Mouse (Mus musculus) ES-Bruce4 (cell line): ENCODE data around the gene Hsf2. TPM values are rescaled to one million over a fixed set of nuclear protein-coding genes. Genes with fewer than 3 reads are reported as not detected.

Source experiments
- H3K27ac ChIP-seq: 2 replicates; pipeline ENCODE4 v1.5.1; 2012; ENCODE audit warnings: low read length, inconsistent platforms; ENCODE audit not compliant: insufficient read depth
- H3K27me3 ChIP-seq: 2 replicates; pipeline ENCODE4 v1.6.1; 2012; ENCODE audit warnings: mild to moderate bottlenecking, low read length, inconsistent platforms; ENCODE audit not compliant: control insufficient read depth, poor library complexity, insufficient read depth, severe bottlenecking
- H3K36me3 ChIP-seq: 2 replicates; pipeline ENCODE4 v1.6.1; 2012; ENCODE audit warnings: inconsistent platforms, mild to moderate bottlenecking, low read length, moderate library complexity; ENCODE audit not compliant: control insufficient read depth, poor library complexity, insufficient read depth, severe bottlenecking
- H3K4me1 ChIP-seq: one replicate; pipeline ENCODE4 v1.8.1; 2011; ENCODE audit warnings: low read length; ENCODE audit not compliant: control insufficient read depth, insufficient read depth
- H3K4me3 ChIP-seq: 2 replicates; pipeline ENCODE4 v1.5.1; 2011; ENCODE audit warnings: low read depth, mild to moderate bottlenecking, low read length
- H3K9ac ChIP-seq: 2 replicates; pipeline ENCODE4 v1.6.1; 2012; ENCODE audit warnings: low read depth, mild to moderate bottlenecking, inconsistent platforms; ENCODE audit not compliant: poor library complexity, severe bottlenecking
- H3K9me3 ChIP-seq: replicated peaks from 2 replicates; pipeline ENCODE4 v1.6.1; 2012; ENCODE audit warnings: mild to moderate bottlenecking, low read length, inconsistent platforms; ENCODE audit not compliant: control insufficient read depth, poor library complexity, insufficient read depth, severe bottlenecking
- CTCF ChIP-seq: IDR thresholded peaks from one replicate; pipeline ENCODE4 v1.8.1; 2011; ENCODE audit warnings: low read depth, low read length
- EP300 ChIP-seq: IDR thresholded peaks from 2 replicates; pipeline ENCODE4 v1.6.1; 2011; ENCODE audit warnings: low read depth, low read length; ENCODE audit not compliant: insufficient read depth
- POLR2A ChIP-seq: IDR thresholded peaks from one replicate; pipeline ENCODE4 v1.8.1; 2011; ENCODE audit warnings: low read length; ENCODE audit not compliant: insufficient read depth
- polyA plus RNA-seq: library from polyadenylated mRNA; stranded (reverse); fragments of >200 nt; gene quantifications from 2 replicates; pipeline ENCODE4 v1.2.4, GENCODE M21; 2011; ENCODE audit warnings: low read depth; ENCODE audit not compliant: missing spikeins, insufficient read depth, insufficient read length

The Hsf2 gene
- polyA plus RNA-seq, 1 experiment, result 75.5 TPM

DNA sequence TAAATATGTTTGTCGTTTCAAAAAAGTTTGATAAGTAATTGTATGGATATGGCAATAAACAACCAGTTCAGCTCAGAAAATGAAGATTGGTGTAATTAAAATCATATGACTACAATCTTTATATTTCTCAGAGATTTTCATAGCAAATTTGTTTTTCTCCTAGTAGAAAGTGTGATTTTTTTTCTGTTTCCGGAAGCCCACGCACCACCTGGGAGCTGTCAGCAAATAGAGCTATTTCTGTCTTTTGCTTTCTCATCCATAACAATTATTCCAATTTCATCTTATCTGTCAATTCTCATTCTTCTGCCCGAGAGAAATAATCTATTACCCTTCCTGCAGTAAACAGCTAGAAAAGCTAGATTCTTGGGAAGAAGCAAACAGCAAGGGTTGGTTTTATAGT is 63.4 kb downstream of the Hsf2 start:
- H3K4me1 ChIP-seq, result no peaks in the 10 kb centered on the region
- H3K27me3 ChIP-seq, result no peaks in the 10 kb centered on the region
- H3K4me3 ChIP-seq, result no peak overlapping the region
- no peaks in the 10 kb centered on the region for H3K36me3 ChIP-seq
- no peak for TF ChIP-seq CTCF
- TF ChIP-seq EP300, result no peak
- TF ChIP-seq POLR2A, result no peak
- H3K27ac ChIP-seq, result no peak overlapping the region
- H3K9ac ChIP-seq, result no peak overlapping the region
- H3K9me3 ChIP-seq, result no peaks in the 10 kb centered on the region

DNA sequence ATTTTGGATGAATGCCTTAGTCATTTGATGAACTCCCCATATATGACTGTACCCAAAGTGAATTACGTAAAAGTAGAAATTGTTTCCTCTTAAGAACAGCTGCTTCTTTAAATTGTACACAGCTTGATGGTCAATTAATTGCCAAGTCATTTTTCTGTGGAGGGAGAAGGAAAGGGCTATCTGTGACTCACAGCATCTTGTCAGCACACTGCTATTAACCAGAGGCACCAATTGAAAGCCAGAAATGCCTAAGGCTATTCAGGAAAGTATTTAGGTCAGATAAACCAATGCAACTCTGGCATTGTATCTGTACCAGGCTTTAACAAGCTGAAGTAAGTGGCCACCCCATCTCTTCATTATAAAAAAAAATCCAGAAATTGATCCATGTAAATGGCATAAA is 67.5 kb downstream of the Hsf2 start:
- Histone ChIP-seq H3K27ac (no peak overlapping the region), H3K4me3 (no peak overlapping the region), H3K36me3 (no peaks in the 10 kb centered on the region), H3K4me1 (no peaks in the 10 kb centered on the region), H3K9me3 (no peaks in the 10 kb centered on the region), H3K9ac (no peak overlapping the region), H3K27me3 (no peaks in the 10 kb centered on the region)
- TF ChIP-seq CTCF (no peak), POLR2A (no peak), EP300 (no peak)

DNA sequence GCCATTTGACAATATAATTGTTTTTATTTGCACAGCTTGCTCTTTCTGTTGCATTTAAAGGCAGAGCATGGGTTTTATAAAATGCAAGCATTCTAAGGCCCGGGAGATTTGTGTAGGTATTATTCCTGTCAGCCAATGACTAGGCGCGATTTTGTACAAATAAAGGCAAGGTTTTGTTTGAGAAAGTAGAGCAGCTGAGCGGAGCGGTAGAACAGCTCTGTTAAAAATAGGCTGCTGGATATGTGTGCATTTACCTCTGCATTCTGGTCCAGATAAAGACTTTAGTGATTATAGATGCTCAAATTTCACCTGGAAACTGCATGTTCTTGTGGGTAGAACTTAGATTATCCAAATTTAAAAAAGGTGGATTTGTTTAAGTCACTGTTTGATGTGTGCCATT is 71.4 kb downstream of the Hsf2 start:
- no peaks in the 10 kb centered on the region for H3K27me3 ChIP-seq
- no peak overlapping the region for H3K27ac ChIP-seq
- no peaks in the 10 kb centered on the region for H3K4me1 ChIP-seq
- H3K9me3 ChIP-seq, result no peaks in the 10 kb centered on the region
- H3K4me3 ChIP-seq, result no peak overlapping the region
- no peak for TF ChIP-seq POLR2A
- TF ChIP-seq EP300, result no peak
- TF ChIP-seq CTCF, result no peak
- H3K9ac ChIP-seq, result no peak overlapping the region
- H3K36me3 ChIP-seq, result no peaks in the 10 kb centered on the region

Other genes with a start within 250 kb of the Hsf2 start
- gene Serinc1, start 46.1 kb downstream of the Hsf2 start, polyA plus RNA-seq, result 63.6 and 75.0 TPM in 2 replicates
- 0.24 and 0.68 TPM in 2 replicates for gene Pkib, start 145.6 kb downstream of the Hsf2 start, polyA plus RNA-seq